Mouse (Mus musculus) heart, embryonic 12.5 days (tissue): ENCODE measurements around the gene Cep128. TPM values are rescaled to one million over a fixed set of nuclear protein-coding genes. Genes with fewer than 3 reads are reported as not detected.

Experiments used
- ATAC-seq: fragments of 200-750 bp; cut with Nextera tagmentation; 2 replicates; pipeline ENCODE4 v1.8.0; 2017; ENCODE audit warnings: moderate TSS enrichment, moderate library complexity; ENCODE audit not compliant: insufficient number of reproducible peaks, low FRiP score
- H3K27ac ChIP-seq: fragments of 300-500 bp; sonication (generic); 2 replicates; pipeline ENCODE4 v1.5.1; 2016; ENCODE audit warnings: mild to moderate bottlenecking, moderate library complexity; ENCODE audit not compliant: poor library complexity, severe bottlenecking
- H3K27me3 ChIP-seq: fragments of 300-500 bp; sonication (generic); replicated peaks from 2 replicates; pipeline ENCODE4 v1.6.1; 2016; ENCODE audit warnings: mild to moderate bottlenecking, moderate library complexity
- H3K36me3 ChIP-seq: fragments of 300-500 bp; sonication (generic); 2 replicates; pipeline ENCODE4 v1.6.1; 2016; ENCODE audit warnings: mild to moderate bottlenecking, moderate library complexity
- H3K4me1 ChIP-seq: fragments of 300-500 bp; sonication (generic); replicated peaks from 2 replicates; pipeline ENCODE4 v1.6.1; 2016; ENCODE audit warnings: mild to moderate bottlenecking
- H3K4me2 ChIP-seq: fragments of 300-500 bp; sonication (generic); 2 replicates; pipeline ENCODE4 v1.6.1; 2016; ENCODE audit warnings: mild to moderate bottlenecking, moderate library complexity
- H3K4me3 ChIP-seq: fragments of 300-500 bp; sonication (generic); 2 replicates; pipeline ENCODE4 v1.5.1; 2016; ENCODE audit warnings: mild to moderate bottlenecking
- H3K9ac ChIP-seq: fragments of 300-500 bp; sonication (generic); 2 replicates; pipeline ENCODE4 v1.6.1; 2016; ENCODE audit warnings: mild to moderate bottlenecking, moderate library complexity
- H3K9me3 ChIP-seq: fragments of 300-500 bp; sonication (generic); replicated peaks from 2 replicates; pipeline ENCODE4 v1.6.1; 2016; ENCODE audit warnings: mild to moderate bottlenecking, moderate library complexity
- WGBS: fragments of 180-500 bp; shearing (Covaris S2); methylation state at CpG from one replicate; pipeline ENCODE4 v1.1.7; 2016; 5-methylcytosine and 5-hydroxymethylcytosine counted together
- microRNA-seq: library from miRNA; unstranded; fragments of <30 nt; microRNA quantifications from one replicate; pipeline ENCODE4, GENCODE M21; 2017
- polyA plus RNA-seq: library from polyadenylated mRNA; unstranded; fragments of >200 nt; fragmentation: Nextera tagmentation; extraction: Ambion mirVana; gene quantifications from 2 replicates; pipeline ENCODE4 v1.2.1, GENCODE M21; 2016

The Cep128 gene
- polyA plus RNA-seq, 1 experiment from 2014 or later, result 6.1 TPM

GRCm38 (mm10) chr12:90954740-90955473, 429.3 kb downstream of the Cep128 start:
- H3K36me3 ChIP-seq, result no peaks in the 10 kb centered on the region
- no peak overlapping the region for H3K9ac ChIP-seq
- no peak overlapping the region for H3K4me3 ChIP-seq
- H3K4me2 ChIP-seq, result no peak overlapping the region
- no peaks in the 10 kb centered on the region for H3K4me1 ChIP-seq
- H3K9me3 ChIP-seq, result no peaks in the 10 kb centered on the region
- ATAC-seq, result no peak
- 80% methylated on average over 7 of the region's 7 CpGs for WGBS
- H3K27ac ChIP-seq, result no peak overlapping the region
- no peaks in the 10 kb centered on the region for H3K27me3 ChIP-seq

Small RNAs within 50 kb of the gene (microRNA-seq; reads per million reads assigned to microRNA genes)
- not detected for gene Gm44370

Other genes with a start within 250 kb of the Cep128 start
- 0.08 TPM in 1 of 2 replicates, not detected in the other for gene Tshr, start 154 bp upstream of the Cep128 start, polyA plus RNA-seq
- gene Gtf2a1, start 206.1 kb upstream of the Cep128 start, polyA plus RNA-seq, result 44.5 and 45.5 TPM in 2 replicates